Mouse (Mus musculus) B cell, adult 67 days (primary cell): ENCODE measurements around the gene Tmem104. TPM values are rescaled to one million over a fixed set of nuclear protein-coding genes. Genes with fewer than 3 reads are reported as not detected.

Experiments
- total RNA-seq, 2 experiments: library from RNA; stranded (reverse); gene quantifications; 4 replicates each; pipeline ENCODE4 v1.2.4; 2023

Gene Tmem104
- total RNA-seq = 10 to 100 TPM; 11.5 to 20.2 TPM

DNA sequence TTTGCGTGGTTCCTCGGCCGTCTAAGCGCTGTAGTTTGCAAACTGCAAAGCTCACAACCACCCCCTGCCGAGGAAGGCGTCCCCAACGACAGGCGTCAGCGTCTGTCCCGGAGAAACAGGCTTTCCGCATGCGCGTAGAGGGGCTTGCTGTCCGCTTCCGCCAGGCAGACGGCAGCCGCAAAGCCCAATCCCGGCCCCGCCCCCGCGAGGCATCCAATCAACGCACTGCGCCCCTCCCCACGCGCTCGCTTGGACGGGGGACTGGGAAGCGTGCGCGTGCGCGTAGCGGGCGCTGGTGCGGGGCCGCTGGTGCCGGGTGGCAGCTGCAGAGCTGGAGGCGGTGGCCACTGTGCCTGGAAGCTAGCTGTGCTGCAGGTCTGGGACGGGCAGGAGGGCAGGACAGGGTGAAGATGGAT lies at the start of gene Tmem104:
Gene Tmem104 (plus strand): TSS at position 264 of the 416 bp plus-strand sequence.

DNA sequence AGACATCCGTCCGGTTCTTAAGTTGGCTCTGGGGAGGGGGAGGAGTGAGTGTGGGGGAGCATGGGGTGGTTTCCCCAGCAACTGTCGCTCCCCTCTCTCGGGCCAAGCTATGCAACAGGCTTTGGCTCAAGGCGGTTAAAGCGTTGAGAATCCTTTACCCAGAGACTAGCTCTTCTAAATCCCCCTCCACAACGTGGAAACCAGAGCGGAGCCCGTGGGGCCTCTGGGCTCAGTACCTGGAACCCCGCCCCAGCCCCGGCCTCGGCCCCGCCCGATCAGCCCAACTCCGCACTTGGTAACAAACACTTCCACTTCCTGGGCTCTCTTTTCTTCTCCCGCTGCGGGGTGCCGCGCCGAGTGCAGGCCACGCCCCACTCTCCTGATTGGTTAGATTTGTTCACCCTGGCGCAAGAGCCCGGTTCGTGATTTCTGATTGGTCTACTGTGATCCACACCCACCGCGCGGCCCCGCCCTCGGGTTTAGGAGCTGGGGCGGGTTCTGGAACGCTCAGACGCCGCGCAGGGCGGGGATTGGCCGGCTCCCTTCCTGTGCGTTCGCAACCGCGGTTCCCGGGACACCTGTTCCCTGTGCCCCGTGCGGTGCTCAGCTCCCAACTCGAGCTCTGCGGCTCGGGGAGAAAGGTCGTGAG lies 24.3 kb upstream of the Tmem104 start, which contains the start of gene Slc9a3r1:
Gene Slc9a3r1 (plus strand): TSS at position 510 of the 649 bp plus-strand sequence.

DNA sequence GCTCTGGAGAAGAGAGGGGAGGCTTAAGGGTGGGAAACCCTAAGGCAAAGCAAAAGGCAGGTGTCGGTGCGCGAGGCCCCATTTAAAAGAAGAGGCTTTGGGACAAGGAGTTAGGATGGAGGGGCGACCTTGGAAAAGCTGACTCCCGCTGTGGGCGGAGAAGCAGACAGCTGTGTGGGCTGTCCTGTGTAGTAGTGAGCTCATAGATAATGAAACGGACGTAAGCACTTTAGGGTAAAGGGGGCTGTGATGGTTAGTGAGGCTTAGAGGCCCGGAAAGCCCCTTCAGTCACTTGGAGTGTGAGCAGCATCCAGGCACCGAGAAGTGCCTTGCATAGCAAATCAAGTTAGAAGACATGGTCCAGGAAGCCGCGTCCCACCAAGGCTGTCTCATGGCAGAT lies 406 bp downstream of the Tmem104 start, which contains the start of gene Nat9:
Gene Nat9 (minus strand): TSS at position 167 of the 400 bp plus-strand sequence.

DNA sequence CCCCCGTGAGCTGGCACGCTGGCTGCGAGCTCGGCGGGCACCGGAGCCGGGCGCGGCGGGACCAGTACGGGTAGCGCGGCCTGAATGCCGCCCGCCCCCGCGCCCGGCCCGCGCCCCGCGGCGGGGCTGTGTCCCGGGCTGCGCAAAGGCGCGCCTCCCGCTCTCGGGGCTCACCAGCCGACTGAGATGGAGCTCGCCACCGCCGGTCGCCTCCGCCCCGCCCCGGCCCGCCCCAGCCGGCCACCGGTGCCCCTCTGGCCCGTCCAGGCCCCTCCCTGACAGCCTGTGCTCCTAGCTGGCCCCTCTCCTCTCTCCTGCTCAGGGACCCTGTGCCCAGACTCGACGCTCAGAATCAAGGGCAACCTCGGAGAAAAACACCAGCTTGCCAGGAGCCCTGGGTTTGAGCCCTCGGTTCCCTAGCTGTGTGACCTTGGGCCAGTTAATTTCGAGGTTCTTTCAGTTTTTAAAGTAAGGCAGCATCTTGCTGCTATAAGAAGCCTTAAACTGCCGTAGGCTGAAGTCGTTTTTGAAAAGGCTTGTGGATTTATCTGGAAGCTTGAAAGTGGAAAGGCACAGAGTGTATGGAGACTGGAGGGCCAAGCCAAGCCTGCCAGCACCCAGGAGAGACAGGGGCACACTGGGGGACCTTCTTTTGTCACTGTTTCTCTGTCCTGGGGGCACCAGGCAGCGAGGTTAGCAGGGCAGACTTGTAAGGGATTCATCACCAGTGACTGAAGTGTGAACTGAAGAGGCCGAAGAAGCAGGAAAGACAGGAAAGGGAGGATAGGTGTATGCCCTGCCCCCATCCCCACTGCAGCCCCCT lies 80.0 kb downstream of the Tmem104 start, which contains the start of gene Grin2c:
Gene Grin2c (minus strand): TSS at position 183 of the 823 bp plus-strand sequence.

DNA sequence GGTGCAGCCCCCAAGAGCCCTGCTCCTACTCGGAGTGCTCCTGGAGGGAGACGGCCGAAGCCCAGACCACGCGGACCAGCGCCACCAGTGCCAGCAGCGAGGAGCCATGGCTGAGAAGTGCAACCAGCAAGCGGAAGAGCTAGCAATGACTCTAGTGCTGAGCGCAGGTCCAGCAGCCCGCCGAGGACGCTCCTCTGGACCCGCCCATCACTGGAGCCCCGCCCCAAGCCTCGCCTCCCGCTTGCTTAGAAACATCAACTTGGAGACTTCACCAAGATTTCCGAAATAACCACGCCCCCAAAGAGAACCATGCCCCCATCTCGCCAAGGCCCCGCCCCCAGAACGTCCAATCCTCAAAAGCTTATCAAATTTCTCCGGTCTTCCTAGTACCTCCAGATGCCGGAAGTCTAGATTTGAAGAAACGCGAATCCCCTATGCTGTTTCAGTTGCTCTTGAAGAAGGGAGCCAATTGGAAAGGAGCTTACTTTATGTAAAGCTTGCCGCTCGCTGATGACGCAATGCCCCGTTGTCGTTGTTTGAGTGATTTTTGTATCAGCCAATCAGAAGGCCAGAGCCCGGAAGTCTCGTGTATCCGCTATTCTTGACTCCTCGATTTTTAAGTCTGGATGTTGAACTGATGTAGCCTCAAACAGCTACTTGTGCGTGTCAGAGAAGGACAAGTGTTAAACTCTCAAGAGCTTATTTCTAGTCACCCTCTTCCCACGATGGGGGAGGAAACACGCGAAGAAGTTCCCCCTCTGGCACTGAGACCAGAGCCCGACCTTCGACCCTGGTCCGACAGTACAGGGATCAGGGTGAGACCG lies 89.7 kb downstream of the Tmem104 start, which contains the start of gene Fdxr:
Gene Fdxr (minus strand): TSS at position 271 of the 824 bp plus-strand sequence.

Other genes with a start within 250 kb of the Tmem104 start
- gene Cd300c, start 218.3 kb upstream of the Tmem104 start, total RNA-seq = not detected
- under 1 TPM; 0.59 to 0.61 TPM for gene Cd300ld, start 197.6 kb upstream of the Tmem104 start, total RNA-seq
- gene Cd300c2, start 185.6 kb upstream of the Tmem104 start, total RNA-seq = 1 to 10 TPM in 1 of 2 experiments, under 1 TPM in 1; 0.47 to 1.2 TPM
- not detected for gene Cd300ld2, start 171.3 kb upstream of the Tmem104 start, total RNA-seq
- gene Cd300ld4, start 160.5 kb upstream of the Tmem104 start, total RNA-seq = not detected
- gene Cd300ld5, start 149.7 kb upstream of the Tmem104 start, total RNA-seq = not detected
- not detected for gene Cd300ld3, start 139.1 kb upstream of the Tmem104 start, total RNA-seq
- under 1 TPM in 1 of 2 experiments, not detected in 1; 0.67 TPM for gene Cd300e, start 125.3 kb upstream of the Tmem104 start, total RNA-seq
- gene Rab37, start 96.1 kb upstream of the Tmem104 start, total RNA-seq = 1 to 10 TPM; 6.3 to 8.4 TPM
- gene Cd300lf, start 53.5 kb upstream of the Tmem104 start, total RNA-seq = 10 to 100 TPM in 1 of 2 experiments, 1 to 10 TPM in 1; 6.3 to 12.4 TPM
- gene Slc9a3r1, start 24.1 kb upstream of the Tmem104 start, total RNA-seq = 10 to 100 TPM; 83.4 to 90.5 TPM
- gene Nat9, start 372 bp downstream of the Tmem104 start, total RNA-seq = 10 to 100 TPM; 17.5 to 21.0 TPM
- not detected for gene Grin2c, start 79.8 kb downstream of the Tmem104 start, total RNA-seq
- 10 to 100 TPM; 21.8 to 23.8 TPM for gene Fdxr, start 89.6 kb downstream of the Tmem104 start, total RNA-seq
- gene Fads6, start 110.2 kb downstream of the Tmem104 start, total RNA-seq = under 1 TPM in 1 of 2 experiments, not detected in 1; 0.33 TPM
- gene Otop2, start 119.7 kb downstream of the Tmem104 start, total RNA-seq = not detected
- not detected for gene Ush1g, start 134.6 kb downstream of the Tmem104 start, total RNA-seq
- not detected for gene Otop3, start 147.2 kb downstream of the Tmem104 start, total RNA-seq
- under 1 TPM; 0.49 to 0.71 TPM for gene Hid1, start 180.3 kb downstream of the Tmem104 start, total RNA-seq
- not detected for gene Cdr2l, start 194.4 kb downstream of the Tmem104 start, total RNA-seq
- 10 to 100 TPM; 45.7 to 47.3 TPM for gene Mrpl58, start 216.3 kb downstream of the Tmem104 start, total RNA-seq
- 100 to 1,000 TPM; 178 to 191 TPM for gene Atp5h, start 232.5 kb downstream of the Tmem104 start, total RNA-seq
- gene Kctd2, start 232.6 kb downstream of the Tmem104 start, total RNA-seq = 10 to 100 TPM; 45.6 to 46.5 TPM